Mouse (Mus musculus) neural tube, embryonic 12.5 days (tissue): ENCODE data around the gene Cenpx. TPM values are rescaled to one million over a fixed set of nuclear protein-coding genes. Genes with fewer than 3 reads are reported as not detected.
"Not testable (repeated sequence)": the region's sequence is repeated elsewhere in the genome, so short reads cannot be mapped to it uniquely, and the experiment has no call there.

ENCODE experiments used
- ATAC-seq: fragments of 200-750 bp; cut with Nextera tagmentation; 2 replicates; pipeline ENCODE4 v1.8.0; 2017; ENCODE audit warnings: low read depth, mild to moderate bottlenecking, moderate TSS enrichment, moderate library complexity; ENCODE audit not compliant: low FRiP score
- H3K27ac ChIP-seq: fragments of 300-500 bp; sonication (generic); 2 replicates; pipeline ENCODE4 v1.5.1; 2016
- H3K27me3 ChIP-seq: fragments of 300-500 bp; sonication (generic); replicated peaks from 2 replicates; pipeline ENCODE4 v1.6.1; 2016; ENCODE audit warnings: mild to moderate bottlenecking
- H3K36me3 ChIP-seq: fragments of 300-500 bp; sonication (generic); 2 replicates; pipeline ENCODE4 v1.6.1; 2016; ENCODE audit warnings: mild to moderate bottlenecking
- H3K4me1 ChIP-seq: fragments of 300-500 bp; sonication (generic); 2 replicates; pipeline ENCODE4 v1.6.1; 2016
- H3K4me2 ChIP-seq: fragments of 300-500 bp; sonication (generic); replicated peaks from 2 replicates; pipeline ENCODE4 v1.6.1; 2016; ENCODE audit warnings: mild to moderate bottlenecking
- H3K4me3 ChIP-seq: fragments of 300-500 bp; sonication (generic); 2 replicates; pipeline ENCODE4 v1.5.1; 2016
- H3K9ac ChIP-seq: fragments of 300-500 bp; sonication (generic); 2 replicates; pipeline ENCODE4 v1.6.1; 2016; ENCODE audit warnings: mild to moderate bottlenecking
- H3K9me3 ChIP-seq: fragments of 300-500 bp; sonication (generic); 2 replicates; pipeline ENCODE4 v1.6.1; 2016; ENCODE audit warnings: mild to moderate bottlenecking
- WGBS: fragments of 180-500 bp; shearing (Covaris S2); methylation state at CpG from one replicate; pipeline ENCODE4 v1.1.7; 2016; 5-methylcytosine and 5-hydroxymethylcytosine counted together
- polyA plus RNA-seq: library from polyadenylated mRNA; unstranded; fragments of >200 nt; fragmentation: Nextera tagmentation; extraction: Ambion mirVana; gene quantifications from 2 replicates; pipeline ENCODE4 v1.2.1, GENCODE M21; 2016

Cenpx gene
- polyA plus RNA-seq, 1 experiment from 2014 or later: 108 TPM

GRCm38 (mm10) chr11:120731858-120732680 lies 18.5 kb upstream of the Cenpx start, which contains the start of gene Cbr2:
Gene Cbr2, minus strand, starts transcription at chr11:120732114.
- H3K4me3 ChIP-seq: no peak within 1 kb of the TSS
- no peak for ATAC-seq
- no peak within 1 kb of the TSS for H3K4me2 ChIP-seq
- H3K27ac ChIP-seq: no peak within 1 kb of the TSS
- H3K27me3 ChIP-seq: 0 out of 2 replicates have a peak, but pooled peaks cover 5% of the 10 kb centered on the region
- H3K9me3 ChIP-seq: no peaks in the 10 kb centered on the region
- H3K4me1 ChIP-seq: peaks cover 6% of the 10 kb centered on the region
- 76% methylated on average over 12 of the region's 12 CpGs for WGBS
- H3K36me3 ChIP-seq: no peaks in the 10 kb centered on the region
- H3K9ac ChIP-seq: no peak within 1 kb of the TSS

DNA sequence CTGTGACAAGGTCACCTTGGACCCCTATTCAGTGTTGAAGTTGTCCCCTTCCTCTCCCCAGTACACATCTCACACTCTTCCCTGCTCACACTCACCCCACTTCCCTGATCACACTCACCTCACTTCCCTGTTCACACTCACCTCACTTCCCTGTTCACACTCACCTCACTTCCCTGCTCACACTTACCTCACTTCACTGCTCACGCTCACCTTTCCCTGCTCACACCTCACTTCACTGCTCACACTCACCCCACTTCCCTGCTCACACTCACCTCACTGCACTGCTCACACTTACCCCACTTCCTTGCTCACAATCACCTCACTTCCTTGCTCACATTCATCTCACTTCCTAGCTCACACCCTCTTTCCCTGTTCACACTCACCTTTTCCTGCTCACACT lies 17.9 kb upstream of the Cenpx start:
- Histone ChIP-seq H3K9me3 (no peaks in the 10 kb centered on the region), H3K4me1 (peaks cover 13% of the 10 kb centered on the region), H3K4me2 (no peak overlapping the region), H3K36me3 (no peaks in the 10 kb centered on the region), H3K27me3 (0 out of 2 replicates have a peak, but pooled peaks cover 5% of the 10 kb centered on the region), H3K9ac (no peak overlapping the region), H3K4me3 (no peak overlapping the region), H3K27ac (no peak overlapping the region)
- 85% methylated on average over 1 of the region's 1 CpGs for whole genome bisulfite sequencing
- ATAC-seq: no peak

DNA sequence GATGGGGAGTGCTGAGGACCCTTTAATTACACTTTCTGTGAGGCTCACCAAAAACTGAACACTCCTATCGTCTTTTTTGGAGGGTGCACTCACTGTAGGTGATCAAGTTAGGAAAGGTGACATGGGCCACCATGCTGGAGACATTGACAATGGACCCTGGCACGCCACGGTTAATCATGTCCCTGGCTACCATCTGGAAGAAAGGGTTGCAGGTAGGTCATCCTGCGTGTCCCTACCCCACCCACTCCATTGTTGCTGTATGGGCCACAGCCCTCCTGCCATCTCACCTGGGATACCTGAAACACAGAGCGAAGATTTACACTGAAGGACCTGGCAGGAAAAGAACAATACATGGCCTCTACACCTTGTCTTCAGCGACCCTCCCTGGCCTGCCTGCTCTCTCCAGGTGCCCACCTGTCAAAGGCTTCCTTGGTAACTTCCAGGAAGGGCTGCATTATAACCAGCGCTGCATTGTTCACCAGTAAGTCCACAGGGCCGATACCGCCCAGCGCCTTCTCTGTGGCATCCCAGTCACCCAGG lies 16.9 kb upstream of the Cenpx start:
- 90% methylated on average over 10 of the region's 10 CpGs for WGBS

DNA sequence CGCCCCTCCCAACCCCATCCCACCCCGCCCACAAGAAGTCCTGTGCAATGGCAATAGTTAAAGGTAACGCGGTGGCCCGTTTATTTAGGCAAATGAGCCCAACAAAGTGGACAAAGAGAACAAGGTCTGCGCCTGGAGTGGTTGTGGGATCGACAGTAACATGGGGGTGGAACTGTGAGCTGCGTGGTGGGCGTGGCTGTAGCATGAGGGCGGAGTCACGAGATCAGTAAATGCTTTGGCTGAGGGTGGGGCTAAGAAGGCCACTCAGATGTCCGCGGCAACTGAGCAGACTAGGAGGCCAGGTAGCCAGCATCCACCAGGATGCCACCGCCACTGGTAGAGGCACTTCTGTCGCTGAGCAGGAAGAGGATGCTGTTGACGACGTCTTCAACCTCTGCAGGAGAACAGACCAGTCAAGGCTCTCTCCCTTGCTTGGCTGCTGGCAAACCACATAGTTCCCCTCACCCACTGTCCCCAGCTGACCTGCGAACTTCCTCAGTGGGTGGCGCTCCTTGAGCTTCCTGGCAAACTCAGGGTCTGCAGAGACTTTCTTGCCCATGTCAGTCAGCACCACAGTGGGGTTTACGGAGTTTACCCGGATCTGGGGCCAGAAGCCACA lies 16.0 kb upstream of the Cenpx start:
- H3K27ac ChIP-seq, H3K9ac ChIP-seq, H3K9me3 ChIP-seq, H3K36me3 ChIP-seq, ATAC-seq, H3K27me3 ChIP-seq: not testable (repeated sequence)
- WGBS: 1% methylated on average over 17 of the region's 21 CpGs
- Histone ChIP-seq H3K4me3 (0 out of 2 replicates have a peak overlapping the region, but pooled peaks have one; percentile 7), H3K4me2 (peak overlapping the region; percentile 47), H3K4me1 (peaks cover 16% of the 10 kb centered on the region)

More for the DNA sequence above, 16.9 kb upstream of the Cenpx start:
- Histone ChIP-seq H3K36me3 (no peaks in the 10 kb centered on the region), H3K9ac (no peak overlapping the region), H3K4me2 (no peak overlapping the region), H3K27ac (no peak overlapping the region), H3K4me3 (no peak overlapping the region), H3K27me3 (peaks cover 8% of the 10 kb centered on the region; the same call in 1 of the 2 replicates), H3K9me3 (no peaks in the 10 kb centered on the region), H3K4me1 (peaks cover 16% of the 10 kb centered on the region)
- no peak for ATAC-seq

DNA sequence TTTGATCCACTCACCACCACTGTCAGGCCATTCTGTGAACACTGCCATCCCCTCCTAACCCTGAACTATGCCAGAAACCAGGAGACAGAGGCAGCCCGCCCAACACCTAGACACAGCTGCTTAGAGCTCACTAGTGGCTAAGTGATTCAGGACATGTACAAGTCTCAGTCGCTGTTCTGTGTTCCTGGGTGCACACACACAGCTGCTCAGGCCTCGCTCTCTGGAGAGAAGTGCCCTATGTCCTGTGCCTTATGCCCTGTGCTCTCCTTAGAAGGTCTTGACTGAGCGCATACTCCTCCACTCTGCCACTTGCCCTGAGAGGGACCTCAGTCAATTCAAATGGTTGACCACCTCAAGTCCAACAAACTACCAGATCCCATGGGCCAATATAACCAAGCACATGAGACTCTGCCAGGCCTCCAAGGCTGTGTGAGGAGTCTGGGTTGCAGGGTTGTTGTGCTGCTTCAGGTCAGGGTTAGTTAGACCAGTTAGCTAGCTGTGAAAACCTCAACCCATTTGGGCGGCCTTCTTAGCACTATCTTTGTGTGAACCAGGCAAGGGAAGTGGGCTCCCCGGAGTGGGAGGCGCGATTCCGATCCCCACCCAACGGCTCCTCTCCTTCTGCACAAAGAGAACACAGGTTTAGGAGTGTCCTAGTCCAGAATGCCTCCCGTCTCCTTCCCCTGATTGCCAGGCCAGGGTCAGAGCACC lies 15.1 kb upstream of the Cenpx start:
- peaks cover 16% of the 10 kb centered on the region for H3K4me1 ChIP-seq
- no peak overlapping the region for H3K27ac ChIP-seq
- 62% methylated on average over 11 of the region's 11 CpGs for WGBS
- no peaks in the 10 kb centered on the region for H3K36me3 ChIP-seq
- H3K27me3 ChIP-seq: peaks cover 8% of the 10 kb centered on the region; the same call in 1 of the 2 replicates
- 0 out of 2 replicates have a peak overlapping the region, but pooled peaks have one; percentile 7 for H3K4me3 ChIP-seq
- peak overlapping the region; percentile 47 for H3K4me2 ChIP-seq
- ATAC-seq: no peak
- no peak overlapping the region for H3K9ac ChIP-seq
- no peaks in the 10 kb centered on the region for H3K9me3 ChIP-seq

DNA sequence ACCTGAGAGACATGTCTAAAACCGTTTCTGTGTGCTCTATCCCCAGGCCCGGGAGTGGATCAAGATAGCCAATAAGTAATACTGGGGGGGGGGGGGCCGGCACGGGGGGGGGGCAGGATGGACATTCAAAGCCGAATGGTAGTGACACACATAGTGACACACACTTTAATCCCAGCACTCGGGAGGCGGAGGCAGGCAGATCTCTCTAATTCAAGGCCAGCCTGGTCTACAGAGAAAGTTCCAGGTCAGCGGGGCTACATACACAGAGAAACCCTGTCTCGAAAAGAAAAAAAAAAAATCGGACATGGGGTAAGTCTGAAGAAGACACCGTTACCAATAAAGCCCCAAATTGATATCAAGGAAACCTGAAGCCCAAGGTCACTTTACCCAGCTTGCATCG lies 14.0 kb upstream of the Cenpx start:
- Histone ChIP-seq H3K4me2 (peak overlapping the region; percentile 92), H3K27me3 (peaks cover 12% of the 10 kb centered on the region; the same call in 1 of the 2 replicates), H3K36me3 (peaks cover 5% of the 10 kb centered on the region; the same call in 1 of the 2 replicates), H3K9ac (no peak overlapping the region), H3K27ac (no peak overlapping the region), H3K4me1 (peaks cover 16% of the 10 kb centered on the region), H3K9me3 (no peaks in the 10 kb centered on the region), H3K4me3 (no peak overlapping the region)
- no peak for ATAC-seq
- 63% methylated on average over 12 of the region's 12 CpGs for WGBS

GRCm38 (mm10) chr11:120727169-120727527 lies 13.6 kb upstream of the Cenpx start, which contains the start of gene Dcxr:
Gene Dcxr, minus strand, starts transcription at chr11:120727281.
- ATAC-seq: peak; percentile 77
- Histone ChIP-seq H3K27me3 (peaks cover 17% of the 10 kb centered on the region; the same call in 1 of the 2 replicates), H3K4me2 (peak within 1 kb of the TSS; percentile 92), H3K36me3 (peaks cover 5% of the 10 kb centered on the region; the same call in 1 of the 2 replicates), H3K4me3 (peak within 1 kb of the TSS; percentile 53), H3K27ac (no peak within 1 kb of the TSS), H3K9ac (peak within 1 kb of the TSS; percentile 63), H3K9me3 (no peaks in the 10 kb centered on the region), H3K4me1 (peaks cover 18% of the 10 kb centered on the region)
- under 1% methylated on average over 14 of the region's 14 CpGs for WGBS

DNA sequence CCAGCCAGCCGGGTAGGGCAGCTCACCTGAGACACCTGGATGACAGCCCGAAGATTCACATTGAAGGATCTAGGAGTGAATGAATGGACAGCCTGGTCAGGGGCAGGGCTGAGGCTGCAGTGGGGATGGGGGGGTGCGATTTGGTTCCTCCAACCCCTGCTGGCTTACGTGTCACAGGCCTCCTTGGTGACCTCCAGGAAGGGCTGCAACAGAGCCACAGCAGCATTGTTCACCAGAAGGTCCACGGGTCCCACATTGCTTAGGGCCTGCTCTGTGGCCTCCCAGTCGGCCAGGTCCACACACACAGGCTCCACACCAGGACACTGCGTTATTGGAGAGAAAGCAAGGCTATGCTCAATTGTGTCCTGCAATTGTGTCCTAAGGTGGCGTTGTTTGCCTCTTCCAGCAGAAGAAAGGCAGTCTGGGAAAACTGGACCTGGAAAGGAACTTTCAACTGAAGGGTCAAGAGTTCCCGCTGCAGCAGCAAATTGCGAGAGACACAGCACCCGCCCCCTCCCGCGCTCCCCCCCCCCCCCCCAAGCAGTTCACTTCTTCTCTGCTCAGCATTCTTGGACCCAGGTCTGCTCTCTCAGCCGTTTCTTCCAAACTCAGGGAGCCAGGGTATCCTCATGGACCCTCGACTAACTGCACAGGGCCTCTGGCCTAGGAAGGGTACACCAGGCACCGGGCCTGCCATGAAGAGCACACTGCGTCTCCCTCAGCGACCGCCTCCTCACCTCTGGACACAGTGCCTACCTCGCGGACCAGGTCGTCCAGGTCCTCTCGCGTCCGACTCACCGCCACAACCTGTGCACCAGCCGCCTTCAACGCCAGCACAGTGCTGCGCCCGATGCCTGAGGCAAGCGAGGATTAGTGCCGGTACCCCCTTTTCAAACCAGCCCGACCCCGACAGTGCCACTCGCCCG lies 13.0 kb upstream of the Cenpx start:
- peak; percentile 43 for ATAC-seq
- no peak overlapping the region for H3K27ac ChIP-seq
- 16% methylated on average over 36 of the region's 36 CpGs for WGBS
- peaks cover 5% of the 10 kb centered on the region; the same call in 1 of the 2 replicates for H3K36me3 ChIP-seq
- no peaks in the 10 kb centered on the region for H3K9me3 ChIP-seq
- peak overlapping the region; percentile 53 for H3K4me3 ChIP-seq
- H3K4me2 ChIP-seq: peak overlapping the region; percentile 92
- H3K4me1 ChIP-seq: peaks cover 23% of the 10 kb centered on the region
- peaks cover 22% of the 10 kb centered on the region; the same call in 1 of the 2 replicates for H3K27me3 ChIP-seq
- peak overlapping the region; percentile 63 for H3K9ac ChIP-seq

- Histone ChIP-seq H3K9ac (0 out of 2 replicates have a peak overlapping the region, but pooled peaks have one; percentile 4), H3K4me3 (no peak overlapping the region), H3K9me3 (no peaks in the 10 kb centered on the region), H3K4me2 (no peak overlapping the region), H3K4me1 (peaks cover 26% of the 10 kb centered on the region), H3K36me3 (peaks cover 22% of the 10 kb centered on the region), H3K27me3 (peaks cover 18% of the 10 kb centered on the region; the same call in 1 of the 2 replicates), H3K27ac (no peak overlapping the region)
- no peak for ATAC-seq
- WGBS: 84% methylated on average over 7 of the region's 7 CpGs
Observed at GRCm38 (mm10) chr11:120723509-120723908, 10.0 kb upstream of the Cenpx start.

GRCm38 (mm10) chr11:120722761-120723382 lies 9.3 kb upstream of the Cenpx start:
- H3K4me3 ChIP-seq: no peak overlapping the region
- H3K9ac ChIP-seq: 0 out of 2 replicates have a peak overlapping the region, but pooled peaks have one; percentile 4
- no peak for ATAC-seq
- H3K27me3 ChIP-seq: peaks cover 17% of the 10 kb centered on the region; the same call in 1 of the 2 replicates
- H3K4me2 ChIP-seq: peak overlapping the region; percentile 99
- WGBS: 86% methylated on average over 11 of the region's 11 CpGs
- H3K36me3 ChIP-seq: peaks cover 28% of the 10 kb centered on the region
- H3K27ac ChIP-seq: no peak overlapping the region
- H3K9me3 ChIP-seq: no peaks in the 10 kb centered on the region
- peaks cover 26% of the 10 kb centered on the region for H3K4me1 ChIP-seq
